Mouse (Mus musculus) lung, postnatal 10 days (tissue): Measurements from ENCODE around the gene Il31ra.

Experiments
- DNase-seq: peaks from one replicate; pipeline ENCODE4 v3.0.0; 2021

Gene Il31ra

DNA sequence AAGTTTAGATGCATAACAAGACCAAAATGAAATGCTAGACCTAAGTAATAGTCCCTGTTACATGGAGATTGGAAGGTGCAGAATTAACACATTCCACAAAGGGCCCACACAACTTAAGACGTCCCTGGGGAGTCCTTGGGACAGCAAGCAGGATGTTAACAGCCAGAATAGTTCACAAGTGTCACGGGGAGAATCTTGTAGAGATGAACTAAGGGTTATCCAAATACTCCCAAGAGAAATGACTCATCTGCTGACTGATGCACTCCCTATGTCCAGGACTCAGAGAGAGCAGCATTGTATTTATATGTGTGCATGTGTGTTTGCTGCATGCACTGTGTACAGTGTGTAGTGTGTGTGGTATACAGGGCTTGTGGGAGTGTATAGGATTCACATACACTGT lies 37.7 kb downstream of the Il31ra start:
- DNase-seq = no peak

DNA sequence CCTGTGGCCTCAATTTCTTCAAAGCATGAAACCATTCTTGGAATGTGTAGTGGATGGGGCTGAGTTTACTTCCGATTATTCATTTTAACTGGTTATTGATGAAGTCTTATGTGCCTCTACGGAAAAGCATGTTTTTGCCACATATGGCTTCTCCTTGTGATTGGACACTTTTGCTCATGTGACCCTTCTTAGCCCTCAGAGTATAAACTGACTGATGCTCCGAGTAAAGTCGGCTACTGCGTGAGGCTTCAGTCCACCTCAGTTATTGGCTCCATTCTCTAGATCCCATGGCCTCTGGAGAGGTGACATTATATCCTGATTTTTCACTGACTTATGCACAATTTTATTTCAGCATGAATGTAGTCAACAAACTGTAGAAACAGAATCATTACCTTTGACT lies 40.9 kb downstream of the Il31ra start:
- DNase-seq = no peak

DNA sequence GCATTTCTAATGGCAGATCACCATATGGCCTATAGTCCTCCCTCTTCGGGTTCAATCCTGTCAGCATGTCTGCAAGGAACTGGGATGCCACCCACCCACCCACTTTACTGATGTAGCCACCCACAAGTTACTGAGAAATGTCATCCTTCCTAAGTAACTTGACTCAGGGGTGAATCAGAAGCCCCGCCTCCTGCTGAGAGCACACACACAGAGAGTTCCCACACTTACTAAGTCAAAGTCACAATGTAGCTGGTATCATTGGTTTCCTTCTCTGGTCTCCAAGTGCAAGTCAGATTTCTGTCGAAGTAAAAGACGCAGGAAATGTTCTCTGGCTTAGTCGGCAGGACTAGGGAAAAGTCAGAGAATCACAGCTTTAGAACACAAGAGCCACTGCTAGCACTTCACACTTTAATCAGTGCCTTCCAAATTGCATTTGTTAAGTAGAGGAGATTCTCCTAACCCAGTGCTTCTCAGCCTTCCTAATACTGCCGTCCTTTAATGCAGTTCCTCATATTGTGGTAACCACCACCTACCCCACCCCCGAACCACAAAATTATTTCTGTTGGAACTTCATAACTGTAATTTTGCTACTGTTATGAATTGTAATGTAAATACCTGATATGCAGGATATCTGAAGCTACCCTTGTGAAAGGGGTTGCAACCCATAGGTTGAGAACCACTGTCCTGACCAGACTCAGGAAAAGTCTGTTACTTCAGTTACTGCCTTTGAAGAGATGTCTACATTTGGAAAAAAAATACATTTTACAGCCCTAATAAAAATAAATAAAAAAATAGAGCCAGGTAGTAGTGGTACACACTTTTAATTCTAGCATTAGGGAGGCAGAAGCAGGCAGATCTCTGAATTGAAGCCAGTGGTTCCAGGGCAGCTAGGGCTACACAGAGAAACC lies 42.3 kb downstream of the Il31ra start:
- no peak for DNase-seq

GRCm38 (mm10) chr13:112541223-112541975 lies 52.8 kb downstream of the Il31ra start:
- no peak for DNase-seq

DNA sequence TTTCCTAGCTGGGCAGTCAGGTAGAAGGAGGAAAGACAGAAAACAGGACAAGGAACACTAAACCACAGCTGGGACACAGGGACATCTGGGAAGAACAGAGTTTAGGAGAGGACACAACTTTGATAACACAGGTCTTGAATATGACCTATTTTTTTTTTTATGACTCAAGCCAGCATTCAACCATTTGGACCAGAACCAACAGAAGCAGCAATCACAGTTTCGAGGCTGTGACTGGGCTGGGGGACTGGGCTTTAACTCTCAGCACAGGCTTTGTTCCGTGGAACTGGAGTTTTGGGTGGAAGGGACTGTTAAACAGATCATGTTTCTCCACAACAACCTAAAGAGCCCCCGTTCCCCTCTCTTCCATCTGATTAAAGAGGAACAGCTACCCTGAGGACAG lies 53.5 kb downstream of the Il31ra start:
- no peak for DNase-seq

DNA sequence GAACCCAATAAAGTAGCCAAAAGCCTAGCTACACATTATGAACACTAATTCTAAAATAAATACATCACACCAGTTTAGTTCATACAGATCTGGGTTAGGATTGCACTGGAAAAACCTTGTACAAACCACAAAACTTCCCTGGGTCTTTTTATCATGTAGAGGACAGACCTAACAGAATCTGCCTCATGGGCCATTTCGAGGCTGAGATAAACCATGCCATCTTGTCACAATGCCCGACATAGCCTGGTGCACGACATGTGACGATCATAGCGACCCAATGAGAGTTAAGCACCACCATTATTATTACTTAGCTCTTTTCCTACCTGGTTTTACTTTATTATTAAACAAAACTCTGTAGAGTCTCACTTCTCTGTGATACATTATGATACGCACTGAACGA lies 57.1 kb downstream of the Il31ra start:
- no peak for DNase-seq

DNA sequence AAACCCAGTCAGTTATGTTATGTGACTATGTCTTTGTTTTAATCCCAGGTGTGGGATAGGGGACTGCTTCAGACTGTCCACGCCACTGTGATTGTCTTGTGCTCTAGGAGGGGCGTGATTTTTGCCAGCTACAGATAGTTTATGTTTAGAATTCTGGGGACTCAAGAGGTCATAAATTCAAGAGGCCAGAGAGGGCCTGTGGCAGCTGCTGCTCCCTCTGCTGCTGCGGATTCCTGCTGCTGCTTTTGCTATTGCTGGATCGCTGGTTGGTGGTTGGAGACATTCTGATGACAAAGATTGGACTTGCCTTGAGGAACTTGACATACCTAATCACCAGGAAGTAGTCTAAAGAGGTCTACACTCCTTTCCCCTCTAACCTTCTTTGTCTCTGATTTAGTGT lies 57.5 kb downstream of the Il31ra start:
- DNase-seq = no peak

- no peak for DNase-seq
These were observed 60.6 kb downstream of the Il31ra start for GRCm38 (mm10) chr13:112533556-112533955.

DNA sequence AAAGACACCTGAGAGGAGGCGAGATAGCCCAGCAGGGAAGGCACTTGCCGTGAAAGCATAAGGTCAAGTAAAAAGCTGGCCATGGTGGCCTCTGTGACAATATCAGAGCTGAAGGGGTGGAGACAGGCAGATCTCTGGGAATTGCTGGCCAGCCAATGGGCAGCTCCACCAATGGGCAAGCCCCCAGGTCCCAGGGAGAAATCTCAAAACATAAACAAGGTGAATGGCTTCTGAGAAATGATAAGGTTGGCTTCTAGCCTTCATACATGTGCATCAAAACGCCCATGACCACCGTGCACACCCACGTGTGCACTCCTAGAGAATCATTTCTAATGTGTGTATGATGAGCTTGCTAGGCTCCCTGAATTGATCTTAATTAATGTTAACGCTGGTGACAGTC lies 61.9 kb downstream of the Il31ra start:
- no peak for DNase-seq

- peak; percentile 82 for DNase-seq
These were observed 64.3 kb downstream of the Il31ra start for GRCm38 (mm10) chr13:112529893-112530292.

GRCm38 (mm10) chr13:112527186-112527585 lies 67.0 kb downstream of the Il31ra start:
- DNase-seq = no peak

DNA sequence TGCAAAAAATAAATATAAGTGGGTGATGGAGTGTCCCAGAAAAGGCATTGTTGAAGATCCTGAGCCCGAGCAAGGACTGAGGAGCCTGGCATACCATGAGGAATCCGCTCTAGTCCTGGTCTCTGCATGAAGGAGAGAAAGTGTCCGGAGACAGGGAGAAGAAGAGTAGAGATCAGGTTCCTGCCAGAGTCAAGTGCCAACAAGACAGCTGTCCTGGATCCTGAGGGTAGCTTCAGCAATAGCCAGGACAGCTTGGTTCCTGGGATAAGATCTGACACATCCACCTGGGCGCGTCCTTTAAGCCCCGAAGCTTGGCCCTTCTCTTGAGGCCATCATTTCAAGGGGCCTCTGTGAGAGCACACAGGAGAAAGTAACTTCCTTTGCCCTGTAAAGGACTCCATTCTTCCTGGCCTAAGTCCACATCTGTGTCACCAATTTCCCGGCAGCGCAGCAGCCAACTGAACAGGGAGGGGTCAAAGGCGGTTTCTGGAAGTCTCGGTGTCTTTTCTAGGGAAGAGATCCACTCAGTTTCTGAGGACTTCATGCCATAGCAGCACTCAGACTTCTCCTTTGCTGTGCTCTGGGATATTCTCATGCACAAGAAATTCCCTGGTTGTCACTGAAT lies 70.7 kb downstream of the Il31ra start:
- peak; percentile 16 for DNase-seq

DNA sequence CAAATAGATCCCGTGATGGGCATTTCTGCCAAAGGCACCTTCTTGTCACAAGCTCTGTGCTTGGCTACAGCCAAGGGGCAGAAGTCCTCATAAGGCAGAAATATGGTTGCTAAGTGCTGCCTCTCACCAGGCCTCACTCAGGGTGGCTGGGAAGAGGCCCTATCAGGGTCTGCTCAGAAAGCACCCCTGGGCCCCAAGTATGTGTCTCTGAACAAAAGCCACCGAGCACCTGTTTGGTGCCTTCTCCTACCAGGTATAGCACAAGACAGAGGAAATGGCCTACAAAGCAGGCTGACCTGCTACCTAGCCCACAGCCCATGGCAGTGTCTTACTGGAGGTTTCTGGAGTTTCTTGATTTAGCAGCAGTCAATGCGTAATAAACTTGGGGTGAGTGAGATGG lies 71.3 kb downstream of the Il31ra start:
- DNase-seq = no peak

GRCm38 (mm10) chr13:112522261-112522660 lies 71.9 kb downstream of the Il31ra start:
- DNase-seq = no peak

DNA sequence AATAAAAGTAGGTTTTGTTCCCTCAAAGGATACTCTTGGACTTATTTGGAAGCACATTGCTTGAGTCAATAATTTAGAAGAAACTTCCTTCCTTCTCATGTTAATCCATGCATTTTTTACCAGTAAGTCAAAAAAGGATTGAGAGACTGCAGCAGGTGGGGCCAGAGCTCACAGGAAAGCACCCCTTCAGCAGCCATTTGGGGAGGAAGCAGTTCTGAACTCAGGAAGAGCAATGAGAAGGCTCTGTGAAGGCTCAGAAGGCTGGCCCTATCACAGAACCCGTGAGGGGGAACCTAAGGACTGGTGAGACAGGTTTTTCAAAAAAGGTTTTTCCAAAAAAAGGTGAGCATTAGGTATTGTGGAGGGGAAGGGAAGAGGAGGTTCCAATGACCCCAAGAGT lies 79.6 kb downstream of the Il31ra start:
- no peak for DNase-seq

GRCm38 (mm10) chr13:112512824-112513223 lies 81.3 kb downstream of the Il31ra start:
- no peak for DNase-seq

GRCm38 (mm10) chr13:112511810-112512209 lies 82.3 kb downstream of the Il31ra start:
- no peak for DNase-seq

DNA sequence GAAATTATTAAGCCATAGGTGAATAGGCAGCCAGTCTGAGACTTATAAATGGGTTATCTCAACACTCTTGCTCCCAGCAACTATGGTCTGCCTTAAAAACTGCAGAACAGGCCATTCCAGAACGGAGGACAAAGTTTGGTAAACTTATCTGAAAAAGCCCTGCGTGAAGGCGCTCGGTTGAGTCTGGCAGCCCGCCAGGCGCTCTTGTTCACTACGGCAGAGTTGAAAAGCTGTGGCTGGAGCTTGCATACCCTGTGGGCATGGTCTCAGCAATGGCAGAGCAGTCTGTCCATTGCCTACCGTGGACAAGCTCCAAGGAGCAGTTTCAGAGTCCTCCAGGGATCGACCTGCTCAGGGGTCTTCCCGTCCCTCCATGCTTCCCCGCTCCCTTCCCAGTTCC lies 82.9 kb downstream of the Il31ra start:
- DNase-seq = peak; percentile 28

GRCm38 (mm10) chr13:112510437-112511212 lies 83.5 kb downstream of the Il31ra start:
- no peak for DNase-seq

DNA sequence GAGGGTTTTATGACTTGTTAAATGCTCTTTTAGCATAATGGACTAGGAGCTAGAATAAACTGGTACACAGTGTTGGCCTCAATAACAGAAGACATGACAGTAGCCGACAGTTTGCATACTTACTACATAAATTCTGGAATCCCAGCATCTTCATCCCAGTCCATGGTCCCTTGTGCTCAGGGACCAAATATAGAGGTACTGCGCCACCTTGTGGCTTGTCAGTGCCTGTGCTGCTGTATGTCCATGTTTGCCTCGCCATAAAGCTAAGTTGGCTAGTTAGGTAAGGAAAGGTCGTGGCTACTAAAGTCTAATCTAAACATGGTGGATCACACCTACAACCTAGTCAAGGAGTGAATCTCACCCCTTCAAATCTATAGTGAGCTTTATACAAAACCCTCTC lies 84.7 kb downstream of the Il31ra start:
- peak; percentile 63 for DNase-seq

GRCm38 (mm10) chr13:112508487-112508886 lies 85.7 kb downstream of the Il31ra start:
- no peak for DNase-seq

DNA sequence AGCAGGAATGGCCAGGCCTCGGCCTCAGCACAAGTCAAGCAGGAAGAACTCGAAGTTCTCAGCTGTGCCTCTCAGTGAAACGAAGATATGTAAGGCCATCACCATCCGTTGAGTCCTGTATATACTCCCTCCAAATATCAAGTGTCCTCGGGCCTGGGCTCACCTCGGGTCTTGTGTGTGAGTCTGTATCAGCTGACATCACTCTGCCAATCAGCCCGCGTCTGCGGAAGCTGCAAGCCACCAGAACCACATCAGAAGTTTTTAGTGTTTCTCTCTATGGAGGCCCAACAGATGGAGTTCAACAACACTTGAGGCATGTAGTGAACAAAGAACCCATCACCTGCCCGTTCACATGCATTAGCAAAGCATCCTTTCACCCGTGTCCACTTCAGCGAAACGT lies 86.5 kb downstream of the Il31ra start:
- no peak for DNase-seq

- no peak for DNase-seq
These were observed 87.4 kb downstream of the Il31ra start for GRCm38 (mm10) chr13:112506766-112507165.
